Mouse (Mus musculus) liver, embryonic 15.5 days (tissue): ENCODE measurements around the gene Sugct. TPM values are rescaled to one million over a fixed set of nuclear protein-coding genes. Genes with fewer than 3 reads are reported as not detected.
"Not testable (repeated sequence)": the region's sequence is repeated elsewhere in the genome, so short reads cannot be mapped to it uniquely, and the experiment has no call there.

Source experiments
- ATAC-seq: fragments of 200-750 bp; cut with Nextera tagmentation; 2 replicates; pipeline ENCODE4 v1.8.0; 2017; ENCODE audit warnings: moderate number of reproducible peaks, mild to moderate bottlenecking, moderate library complexity; ENCODE audit not compliant: insufficient read depth
- H3K27ac ChIP-seq: fragments of 300-500 bp; sonication (generic); replicated peaks from 2 replicates; pipeline ENCODE4 v1.5.1; 2015; ENCODE audit warnings: mild to moderate bottlenecking, inconsistent platforms
- H3K27me3 ChIP-seq: fragments of 300-500 bp; sonication (generic); 2 replicates; pipeline ENCODE4 v1.6.1; 2015; ENCODE audit warnings: mild to moderate bottlenecking, inconsistent platforms
- H3K36me3 ChIP-seq: fragments of 300-500 bp; sonication (generic); replicated peaks from 2 replicates; pipeline ENCODE4 v1.6.1; 2015; ENCODE audit warnings: moderate library complexity, mild to moderate bottlenecking, inconsistent platforms
- H3K4me1 ChIP-seq: fragments of 300-500 bp; sonication (generic); replicated peaks from 2 replicates; pipeline ENCODE4 v1.6.1; 2015; ENCODE audit warnings: inconsistent platforms
- H3K4me2 ChIP-seq: fragments of 300-500 bp; sonication (generic); 2 replicates; pipeline ENCODE4 v1.6.1; 2015; ENCODE audit warnings: moderate library complexity, mild to moderate bottlenecking, inconsistent platforms
- H3K4me3 ChIP-seq: fragments of 300-500 bp; sonication (generic); replicated peaks from 2 replicates; pipeline ENCODE4 v1.5.1; 2015; ENCODE audit warnings: mild to moderate bottlenecking, inconsistent platforms
- H3K9ac ChIP-seq: fragments of 300-500 bp; sonication (generic); 2 replicates; pipeline ENCODE4 v1.6.1; 2015; ENCODE audit warnings: moderate library complexity, mild to moderate bottlenecking, inconsistent platforms
- H3K9me3 ChIP-seq: fragments of 300-500 bp; sonication (generic); replicated peaks from 2 replicates; pipeline ENCODE4 v1.6.1; 2016; ENCODE audit warnings: inconsistent platforms
- WGBS: fragments of 180-500 bp; shearing (Covaris S2); methylation state at CpG from one replicate; pipeline ENCODE4 v1.1.7; 2015; ENCODE audit warnings: mixed read lengths; ENCODE audit not compliant: insufficient replicate concordance; 5-methylcytosine and 5-hydroxymethylcytosine counted together
- polyA plus RNA-seq: library from polyadenylated mRNA; unstranded; fragments of >200 nt; fragmentation: Nextera tagmentation; extraction: Ambion mirVana; gene quantifications from 2 replicates; pipeline ENCODE4 v1.2.1, GENCODE M21; 2015

Sugct gene
- polyA plus RNA-seq, 1 experiment from 2014 or later = 4.7 TPM

- 13% methylated on average over 1 of the region's 1 CpGs for WGBS
- H3K4me1 ChIP-seq, H3K9me3 ChIP-seq, H3K27ac ChIP-seq, H3K9ac ChIP-seq, H3K27me3 ChIP-seq, H3K4me3 ChIP-seq, ATAC-seq, H3K36me3 ChIP-seq, H3K4me2 ChIP-seq: not testable (repeated sequence)
Observed at GRCm38 (mm10) chr13:17457981-17458380, 237.4 kb downstream of the Sugct start.

- 33% methylated on average over 7 of the region's 7 CpGs for WGBS
- ATAC-seq = no peak
- no peak overlapping the region for H3K4me3 ChIP-seq
- no peak overlapping the region for H3K4me2 ChIP-seq
- H3K27ac ChIP-seq = no peak overlapping the region
- H3K9me3 ChIP-seq = no peaks in the 10 kb centered on the region
- H3K4me1 ChIP-seq = no peaks in the 10 kb centered on the region
- no peaks in the 10 kb centered on the region for H3K27me3 ChIP-seq
- no peak overlapping the region for H3K9ac ChIP-seq
- no peaks in the 10 kb centered on the region for H3K36me3 ChIP-seq
Observed at GRCm38 (mm10) chr13:17432139-17432916, 263.0 kb downstream of the Sugct start.

- H3K27ac ChIP-seq = no peak overlapping the region
- H3K27me3 ChIP-seq = no peaks in the 10 kb centered on the region
- H3K9ac ChIP-seq = no peak overlapping the region
- ATAC-seq = no peak
- no peaks in the 10 kb centered on the region for H3K9me3 ChIP-seq
- WGBS = 66% methylated on average over 6 of the region's 6 CpGs
- H3K4me1 ChIP-seq = no peaks in the 10 kb centered on the region
- no peak overlapping the region for H3K4me3 ChIP-seq
- no peak overlapping the region for H3K4me2 ChIP-seq
- H3K36me3 ChIP-seq = no peaks in the 10 kb centered on the region
Observed at GRCm38 (mm10) chr13:17421875-17422274, 273.5 kb downstream of the Sugct start.

GRCm38 (mm10) chr13:17420557-17420956 is 274.8 kb downstream of the Sugct start:
- Histone ChIP-seq H3K9ac (no peak overlapping the region), H3K36me3 (no peaks in the 10 kb centered on the region), H3K4me1 (no peaks in the 10 kb centered on the region), H3K27me3 (no peaks in the 10 kb centered on the region), H3K9me3 (no peaks in the 10 kb centered on the region), H3K27ac (no peak overlapping the region), H3K4me3 (no peak overlapping the region), H3K4me2 (no peak overlapping the region)
- 44% methylated on average over 1 of the region's 1 CpGs for WGBS
- ATAC-seq = no peak

GRCm38 (mm10) chr13:17342836-17343235 is 352.5 kb downstream of the Sugct start:
- Histone ChIP-seq H3K27me3 (no peaks in the 10 kb centered on the region), H3K36me3 (no peaks in the 10 kb centered on the region), H3K4me3 (no peak overlapping the region), H3K9me3 (no peaks in the 10 kb centered on the region), H3K27ac (no peak overlapping the region), H3K4me2 (no peak overlapping the region), H3K9ac (no peak overlapping the region), H3K4me1 (no peaks in the 10 kb centered on the region)
- ATAC-seq = no peak
- 81% methylated on average over 8 of the region's 8 CpGs for WGBS

GRCm38 (mm10) chr13:17335885-17336540 is 359.3 kb downstream of the Sugct start:
- no peaks in the 10 kb centered on the region for H3K27me3 ChIP-seq
- H3K4me2 ChIP-seq = no peak overlapping the region
- H3K9me3 ChIP-seq = no peaks in the 10 kb centered on the region
- WGBS = 41% methylated on average over 4 of the region's 4 CpGs
- no peaks in the 10 kb centered on the region for H3K36me3 ChIP-seq
- H3K27ac ChIP-seq = no peak overlapping the region
- ATAC-seq = no peak
- H3K4me1 ChIP-seq = no peaks in the 10 kb centered on the region
- no peak overlapping the region for H3K9ac ChIP-seq
- H3K4me3 ChIP-seq = no peak overlapping the region

GRCm38 (mm10) chr13:17326863-17327262 is 368.5 kb downstream of the Sugct start:
- no peaks in the 10 kb centered on the region for H3K4me1 ChIP-seq
- no peak overlapping the region for H3K4me2 ChIP-seq
- no peak overlapping the region for H3K4me3 ChIP-seq
- no peaks in the 10 kb centered on the region for H3K9me3 ChIP-seq
- no peak for ATAC-seq
- WGBS = 64% methylated on average over 4 of the region's 4 CpGs
- no peaks in the 10 kb centered on the region for H3K27me3 ChIP-seq
- H3K9ac ChIP-seq = no peak overlapping the region
- H3K36me3 ChIP-seq = no peaks in the 10 kb centered on the region
- H3K27ac ChIP-seq = no peak overlapping the region

- no peaks in the 10 kb centered on the region for H3K27me3 ChIP-seq
- H3K4me2 ChIP-seq = no peak overlapping the region
- no peak overlapping the region for H3K27ac ChIP-seq
- WGBS = 62% methylated on average over 4 of the region's 4 CpGs
- no peaks in the 10 kb centered on the region for H3K9me3 ChIP-seq
- no peak overlapping the region for H3K9ac ChIP-seq
- ATAC-seq = no peak
- no peaks in the 10 kb centered on the region for H3K36me3 ChIP-seq
- no peak overlapping the region for H3K4me3 ChIP-seq
- H3K4me1 ChIP-seq = no peaks in the 10 kb centered on the region
Observed at GRCm38 (mm10) chr13:17301590-17301989, 393.8 kb downstream of the Sugct start.

GRCm38 (mm10) chr13:17297462-17298005 is 397.8 kb downstream of the Sugct start:
- Histone ChIP-seq H3K4me1 (no peaks in the 10 kb centered on the region), H3K4me3 (no peak overlapping the region), H3K9me3 (no peaks in the 10 kb centered on the region), H3K4me2 (no peak overlapping the region), H3K9ac (no peak overlapping the region), H3K27ac (no peak overlapping the region), H3K36me3 (no peaks in the 10 kb centered on the region), H3K27me3 (no peaks in the 10 kb centered on the region)
- no peak for ATAC-seq
- 26% methylated on average over 1 of the region's 1 CpGs for WGBS

GRCm38 (mm10) chr13:17296912-17297311 is 398.4 kb downstream of the Sugct start:
- no peak overlapping the region for H3K27ac ChIP-seq
- H3K9me3 ChIP-seq = no peaks in the 10 kb centered on the region
- WGBS = 32% methylated on average over 4 of the region's 4 CpGs
- H3K4me1 ChIP-seq = no peaks in the 10 kb centered on the region
- H3K36me3 ChIP-seq = no peaks in the 10 kb centered on the region
- H3K9ac ChIP-seq = no peak overlapping the region
- no peak overlapping the region for H3K4me3 ChIP-seq
- ATAC-seq = no peak
- no peaks in the 10 kb centered on the region for H3K27me3 ChIP-seq
- H3K4me2 ChIP-seq = no peak overlapping the region

GRCm38 (mm10) chr13:17296460-17296859 is 398.9 kb downstream of the Sugct start:
- H3K27ac ChIP-seq = no peak overlapping the region
- no peak overlapping the region for H3K9ac ChIP-seq
- no peak for ATAC-seq
- WGBS = 57% methylated on average over 3 of the region's 3 CpGs
- no peaks in the 10 kb centered on the region for H3K4me1 ChIP-seq
- no peaks in the 10 kb centered on the region for H3K9me3 ChIP-seq
- no peaks in the 10 kb centered on the region for H3K36me3 ChIP-seq
- H3K4me3 ChIP-seq = no peak overlapping the region
- no peaks in the 10 kb centered on the region for H3K27me3 ChIP-seq
- no peak overlapping the region for H3K4me2 ChIP-seq
